Mouse (Mus musculus): ENCODE data around the gene Vmn2r20.
"Not testable (repeated sequence)": the region's sequence is repeated elsewhere in the genome, so short reads cannot be mapped to it uniquely, and the experiment has no call there.

- not testable (repeated sequence) for TF ChIP-seq POLR2A (IDR thresholded peaks at IDR 0.05; ENCODE audit: low read depth, low read length); CTCF (conservative IDR thresholded peaks at IDR 0.05; ENCODE audit: insufficient read depth, insufficient read length, low read depth, low read length)
Observed at GRCm38 (mm10) chr6:123424413-123424812, 6.5 kb upstream of the Vmn2r20 start.

Data from kidney, adult 2 months (tissue).